Comparison of ENCODE assay signal across 15 mouse cellular contexts in the genomic region with DNA sequence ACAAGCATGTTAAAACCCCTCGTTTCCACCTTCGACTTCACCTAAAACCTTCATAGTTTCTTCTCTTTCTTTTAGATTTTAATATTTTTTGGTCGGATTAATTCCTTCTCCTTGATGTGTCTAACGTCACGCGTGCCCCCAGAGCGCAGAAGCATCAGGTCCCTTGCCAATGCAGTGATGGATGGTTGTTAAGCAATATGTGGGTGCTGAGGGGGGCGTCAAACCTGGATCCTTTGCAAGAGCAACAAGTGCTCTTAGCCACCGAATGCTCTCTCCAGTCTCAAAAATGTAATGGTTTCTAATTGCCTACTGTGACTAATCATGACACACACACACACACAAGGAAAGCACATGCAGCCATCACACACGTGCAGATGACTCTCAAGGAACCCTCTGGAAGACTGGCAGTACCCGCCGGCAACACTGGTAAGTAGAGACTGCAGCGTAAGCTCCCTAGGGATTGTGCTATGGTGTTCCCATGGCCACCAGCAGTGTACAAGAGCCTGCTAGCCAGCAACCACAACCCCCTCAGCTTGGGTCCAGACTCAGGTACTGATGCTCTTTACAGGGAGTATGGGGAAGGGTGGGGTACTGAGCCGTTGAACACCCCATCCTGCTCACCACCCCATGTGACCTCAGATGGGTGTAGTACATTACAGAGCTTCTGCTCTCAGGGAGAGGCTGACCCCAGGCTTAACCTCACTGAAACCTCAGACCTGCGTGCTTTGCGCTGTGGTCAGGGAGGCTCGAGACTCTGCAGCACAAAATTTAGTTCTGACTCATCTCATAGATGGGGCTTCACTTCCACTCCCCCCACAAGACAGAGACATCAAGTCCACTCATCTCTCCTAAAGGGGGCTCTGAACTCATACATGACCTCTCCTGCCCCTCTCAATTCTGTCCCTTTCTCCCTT. TPM values are rescaled to one million over a fixed set of nuclear protein-coding genes. Genes with fewer than 3 reads are reported as not detected.
DNase-seq lines count a peak whose midpoint lies in the region; TF ChIP-seq lines count a peak whose summit lies in the region.
"Had no signal": no experiment of that assay in that cellular context is flagged by ENCODE, and none has a peak within 500 bp of the region (broad histone marks: within the 10 kb centered on the region; RNA-seq: fewer than 3 reads in every experiment).

No protein-coding gene starts in this region.

- peaks cover 21% of the 10 kb centered on the region for H3K79me3 ChIP-seq in C2C12 (ENCODE audit: low read depth)

- DNase-seq in heart, adult 11 months: peak; percentile 86
- no peak for DNase-seq in heart, adult 9 months (ENCODE audit: low spot score in 2 of 2)
- peak; percentile 56 for DNase-seq in T-cell, adult 2 months (ENCODE audit: low spot score)
- no peak for DNase-seq in gastrocnemius, adult 8-10 months (ENCODE audit: low spot score in 2 of 2)
- no peak for DNase-seq in left cerebral cortex, postnatal 4 days
- DNase-seq in retina, postnatal 1 day: no peak
- DNase-seq: adrenal gland, adult 2 months; gastrocnemius, postnatal 10 days; heart, postnatal 10 days; kidney, postnatal 4 days had no signal

- H3ac ChIP-seq in C2C12 (ENCODE audit: control insufficient read depth, insufficient read length, low read depth): peak overlapping the region; percentile 22

- WGBS in macrophage (ENCODE audit: missing documents): 68% methylated on average over 17 of the region's 17 CpGs

- H3K4me3 ChIP-seq in C2C12 (ENCODE audit: insufficient read depth, poor library complexity, severe bottlenecking) (peak overlapping the region; percentile 8), macrophage (ENCODE audit: inconsistent target) (peak overlapping the region; percentile 6; the same call in 1 of the 2 replicates)
- H3K4me3 ChIP-seq: forebrain, embryonic 10.5 days had no signal

- intact Hi-C loops in left cerebral cortex, postnatal 4 days (cut with DNase I): no loop called here

- TF ChIP-seq CTCF in C2C12 (IDR thresholded peaks at IDR 0.05; ENCODE audit: control insufficient read depth, insufficient read depth, insufficient read length): no peak

- H3K27me3 ChIP-seq in C2C12 (ENCODE audit: control insufficient read depth, insufficient read depth, insufficient read length): no peaks in the 10 kb centered on the region

- H3K36me3 ChIP-seq in C2C12 (ENCODE audit: control insufficient read depth, insufficient read depth) (peaks cover 44% of the 10 kb centered on the region), macrophage (ENCODE audit: inconsistent target) (no peaks in the 10 kb centered on the region)

- H3K27ac ChIP-seq in macrophage: peak overlapping the region; percentile 28; the same call in 1 of the 2 replicates
- H3K27ac ChIP-seq: forebrain, embryonic 10.5 days had no signal

- H3K79me2 ChIP-seq in C2C12 (ENCODE audit: control insufficient read depth, insufficient read depth) (peaks cover 41% of the 10 kb centered on the region), macrophage (ENCODE audit: inconsistent target) (peaks cover 29% of the 10 kb centered on the region)

TF ChIP-seq in C2C12, 6 proteins besides CTCF, POLR2A, EP300 and RAD21:
- peak; percentile 100 for TF ChIP-seq MAX (IDR thresholded peaks at IDR 0.05)
- TF ChIP-seq MYOG (IDR thresholded peaks at IDR 0.05; ENCODE audit: control insufficient read depth, extremely low read depth, insufficient read length): no peak
- TF ChIP-seq FOSL1 (IDR thresholded peaks at IDR 0.05; ENCODE audit: insufficient read depth, low read length, poor library complexity, severe bottlenecking): peak; percentile 96
- TF ChIP-seq CEBPB (IDR thresholded peaks at IDR 0.05; ENCODE audit: low read depth): peak; percentile 94
- TF ChIP-seq USF1 (IDR thresholded peaks at IDR 0.05; ENCODE audit: low read depth): peak; percentile 95
- peak; percentile 73 for TF ChIP-seq MYOD1 (IDR thresholded peaks at IDR 0.05; ENCODE audit: control insufficient read depth, insufficient read length, low read depth)

RNA-seq across cellular contexts. Expression of a gene that starts 1.1 kb away (rescaled TPM):
- polyA plus RNA-seq in C2C12 (2012; fragmentation: generic; extraction: Trizol): 58.8 TPM
- 10 to 100 TPM in 1 of 26 experiments, 1 to 10 TPM in 25; 1.1 to 10.8 (median 4.2) TPM for total RNA-seq in macrophage (2018; cell fraction: chromatin; rRNA removed)
- total RNA-seq in macrophage (2018; cell fraction: cytosol; rRNA removed): 10 to 100 TPM in 10 of 26 experiments, 1 to 10 TPM in 16; 5.1 to 12.2 (median 8.6) TPM
- 10 to 100 TPM in 24 of 26 experiments, 1 to 10 TPM in 2; 8.5 to 27.7 (median 18.2) TPM for total RNA-seq in macrophage (2018; cell fraction: nucleus; rRNA removed)
- 3.5 to 14.3 TPM (median 5.0 TPM) in 3 replicates for polyA plus RNA-seq in macrophage (2018)
- 1 to 10 TPM in 2 of 4 experiments, under 1 TPM in 2; 0.34 to 1.8 (median 1.0) TPM for total RNA-seq in gastrocnemius, adult 8-10 months (2022)
- 1 to 10 TPM in 1 of 2 experiments, under 1 TPM in 1; 0.74 to 1.1 TPM for total RNA-seq in left cerebral cortex, postnatal 4 days (2021)

RNA-seq across cellular contexts. Expression of a gene that starts 26.1 kb away (rescaled TPM):
- polyA plus RNA-seq in C2C12 (2012; fragmentation: generic; extraction: Trizol) (26.4 TPM), macrophage (2018) (10.6 to 26.7 TPM (median 14.8 TPM) in 3 replicates)
- total RNA-seq in macrophage (2018; cell fraction: chromatin; rRNA removed): 100 to 1,000 TPM in 1 of 26 experiments, 10 to 100 TPM in 25; 36.0 to 107 (median 63.6) TPM
- total RNA-seq in macrophage (2018; cell fraction: cytosol; rRNA removed): 10 to 100 TPM; 11.4 to 28.7 (median 19.8) TPM
- 10 to 100 TPM; 12.8 to 61.6 (median 32.1) TPM for total RNA-seq in macrophage (2018; cell fraction: nucleus; rRNA removed)
- total RNA-seq in gastrocnemius, adult 8-10 months (2022): 1 to 10 TPM; 5.6 to 8.5 (median 7.6) TPM
- total RNA-seq in left cerebral cortex, postnatal 4 days (2021): 10 to 100 TPM; 27.8 TPM

RNA-seq across cellular contexts. Expression of a gene that starts 26.7 kb away (rescaled TPM):
- 92.5 TPM for polyA plus RNA-seq in C2C12 (2012; fragmentation: generic; extraction: Trizol)
- 10 to 100 TPM in 25 of 26 experiments, 1 to 10 TPM in 1; 9.2 to 63.4 (median 21.5) TPM for total RNA-seq in macrophage (2018; cell fraction: chromatin; rRNA removed)
- total RNA-seq in macrophage (2018; cell fraction: cytosol; rRNA removed): 10 to 100 TPM in 25 of 26 experiments, 1 to 10 TPM in 1; 9.0 to 21.1 (median 17.2) TPM
- total RNA-seq in macrophage (2018; cell fraction: nucleus; rRNA removed): 10 to 100 TPM; 14.7 to 49.4 (median 23.3) TPM
- 4.7 to 19.6 TPM (median 7.5 TPM) in 3 replicates for polyA plus RNA-seq in macrophage (2018)
- total RNA-seq in gastrocnemius, adult 8-10 months (2022): 1 to 10 TPM; 4.4 to 9.8 (median 8.4) TPM
- total RNA-seq in left cerebral cortex, postnatal 4 days (2021): 10 to 100 TPM; 15.9 to 16.9 TPM

RNA-seq across cellular contexts. Expression of a gene that starts 27.6 kb away (rescaled TPM):
- polyA plus RNA-seq in C2C12 (2012; fragmentation: generic; extraction: Trizol): 45.8 TPM
- 100 to 1,000 TPM in 7 of 26 experiments, 10 to 100 TPM in 19; 25.8 to 134 (median 81.1) TPM for total RNA-seq in macrophage (2018; cell fraction: chromatin; rRNA removed)
- total RNA-seq in macrophage (2018; cell fraction: cytosol; rRNA removed): 10 to 100 TPM; 10.5 to 36.0 (median 27.7) TPM
- total RNA-seq in macrophage (2018; cell fraction: nucleus; rRNA removed): 10 to 100 TPM; 24.6 to 90.4 (median 49.6) TPM
- polyA plus RNA-seq in macrophage (2018): 18.5 to 29.1 TPM (median 19.8 TPM) in 3 replicates
- 10 to 100 TPM; 25.6 to 28.1 (median 26.8) TPM for total RNA-seq in gastrocnemius, adult 8-10 months (2022)
- 10 to 100 TPM; 70.3 to 70.6 TPM for total RNA-seq in left cerebral cortex, postnatal 4 days (2021)

RNA-seq across cellular contexts. Expression of a gene that starts 39.7 kb away (rescaled TPM):
- not detected for polyA plus RNA-seq in C2C12 (2012; fragmentation: generic; extraction: Trizol)
- not detected for total RNA-seq in macrophage (2018; cell fraction: chromatin; rRNA removed)
- not detected for total RNA-seq in macrophage (2018; cell fraction: cytosol; rRNA removed)
- not detected for total RNA-seq in macrophage (2018; cell fraction: nucleus; rRNA removed)
- not detected in 3 replicates for polyA plus RNA-seq in macrophage (2018)
- not detected for total RNA-seq in gastrocnemius, adult 8-10 months (2022)
- not detected for total RNA-seq in left cerebral cortex, postnatal 4 days (2021)
- total RNA-seq: adrenal gland, adult 2 months; gastrocnemius, postnatal 10 days; heart, postnatal 10 days; left cerebral cortex, postnatal 10 days; megakaryocyte-erythroid progenitor cell, adult 5-6 weeks had no signal

Comparison
In these comparisons a context has a peak if more than half of its experiments do, and no peak if none do; other contexts are left out.
1. DNase-seq: peak in heart, adult 11 months (single experiment) and T-cell, adult 2 months (single experiment); none in heart, adult 9 months (0 of 2), gastrocnemius, adult 8-10 months (0 of 2), left cerebral cortex, postnatal 4 days (single experiment) and retina, postnatal 1 day (single experiment).